Mouse (Mus musculus) embryonic facial prominence, embryonic 12.5 days (tissue): Measurements from ENCODE around the gene Sft2d2. TPM values are rescaled to one million over a fixed set of nuclear protein-coding genes. Genes with fewer than 3 reads are reported as not detected.

Experiments used
- ATAC-seq: fragments of 200-750 bp; cut with Nextera tagmentation; 2 replicates; pipeline ENCODE4 v1.8.0; 2017; ENCODE audit not compliant: insufficient number of reproducible peaks, insufficient read depth, low FRiP score, low TSS enrichment
- H3K27ac ChIP-seq: fragments of 300-500 bp; sonication (generic); 2 replicates; pipeline ENCODE4 v1.5.1; 2016; ENCODE audit warnings: mild to moderate bottlenecking
- H3K27me3 ChIP-seq: fragments of 300-500 bp; sonication (generic); 2 replicates; pipeline ENCODE4 v1.6.1; 2016; ENCODE audit warnings: mild to moderate bottlenecking, moderate library complexity
- H3K36me3 ChIP-seq: fragments of 300-500 bp; sonication (generic); 2 replicates; pipeline ENCODE4 v1.6.1; 2016; ENCODE audit warnings: mild to moderate bottlenecking
- H3K4me1 ChIP-seq: fragments of 300-500 bp; sonication (generic); 2 replicates; pipeline ENCODE4 v1.6.1; 2016
- H3K4me2 ChIP-seq: fragments of 300-500 bp; sonication (generic); replicated peaks from 2 replicates; pipeline ENCODE4 v1.6.1; 2016; ENCODE audit warnings: mild to moderate bottlenecking, moderate library complexity
- H3K4me3 ChIP-seq: fragments of 300-500 bp; sonication (generic); 2 replicates; pipeline ENCODE4 v1.5.1; 2016; ENCODE audit warnings: mild to moderate bottlenecking
- H3K9ac ChIP-seq: fragments of 300-500 bp; sonication (generic); 2 replicates; pipeline ENCODE4 v1.6.1; 2016; ENCODE audit warnings: mild to moderate bottlenecking, moderate library complexity
- H3K9me3 ChIP-seq: fragments of 300-500 bp; sonication (generic); 2 replicates; pipeline ENCODE4 v1.6.1; 2016; ENCODE audit warnings: mild to moderate bottlenecking, moderate library complexity
- WGBS: fragments of 180-500 bp; shearing (Covaris S2); methylation state at CpG from one replicate; pipeline ENCODE4 v1.1.7; 2016; 5-methylcytosine and 5-hydroxymethylcytosine counted together
- polyA plus RNA-seq: library from polyadenylated mRNA; unstranded; fragments of >200 nt; fragmentation: Nextera tagmentation; extraction: Ambion mirVana; gene quantifications from 2 replicates; pipeline ENCODE4 v1.2.1, GENCODE M21; 2016

The Sft2d2 gene
- 14.9 and 15.0 TPM in 2 replicates for polyA plus RNA-seq

DNA sequence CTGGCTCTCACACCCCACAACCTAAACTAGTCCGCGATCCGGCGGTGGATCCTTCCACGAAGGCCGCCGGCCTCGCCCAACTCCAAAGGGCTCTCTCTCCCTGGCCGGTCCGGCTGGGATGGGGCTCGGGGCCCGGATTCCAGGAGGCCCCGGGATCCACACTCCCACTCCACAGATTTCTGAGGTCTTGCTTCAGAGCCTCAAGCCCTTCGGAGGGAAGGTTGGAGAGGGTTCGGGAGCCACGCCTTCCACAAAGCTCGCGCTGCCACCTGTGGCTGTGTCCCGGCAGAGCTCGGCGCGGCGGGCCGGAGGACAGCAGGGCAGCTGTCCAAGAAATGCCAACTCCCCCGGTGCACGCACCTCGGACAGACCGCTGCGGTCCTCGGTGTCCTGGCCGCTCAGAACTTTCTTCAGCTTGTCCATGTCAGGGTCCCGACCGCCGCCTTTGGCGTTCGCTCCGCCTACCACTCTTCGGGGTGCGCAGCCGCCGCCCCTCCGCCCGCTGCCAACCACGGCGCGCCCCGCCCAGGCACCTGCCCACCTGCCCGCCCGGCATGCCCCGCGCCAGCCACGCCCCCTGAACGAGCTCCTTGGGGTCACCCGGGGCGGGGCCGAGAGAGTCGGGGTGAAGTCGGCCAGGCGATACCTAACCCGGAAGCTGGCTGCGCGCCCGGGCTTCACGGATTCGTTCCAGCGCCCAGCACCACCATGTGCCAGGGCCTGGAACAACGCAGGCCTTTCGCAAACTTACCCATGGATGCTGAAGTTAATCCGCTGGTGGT lies at the start of gene Sft2d2:
TSS of gene Sft2d2 (minus strand) at position 559 of the 782 bp plus-strand sequence.
- under 1% methylated on average over 64 of the region's 69 CpGs for WGBS
- Histone ChIP-seq H3K4me1 (peaks cover 9% of the 10 kb centered on the region; the same call in 1 of the 2 replicates), H3K9ac (peak within 1 kb of the TSS; percentile 60), H3K36me3 (no peaks in the 10 kb centered on the region), H3K4me3 (peak within 1 kb of the TSS; percentile 68), H3K4me2 (peak within 1 kb of the TSS; percentile 86), H3K27me3 (no peaks in the 10 kb centered on the region), H3K9me3 (no peaks in the 10 kb centered on the region), H3K27ac (peak within 1 kb of the TSS; percentile 80)
- peak; percentile 71 for ATAC-seq

DNA sequence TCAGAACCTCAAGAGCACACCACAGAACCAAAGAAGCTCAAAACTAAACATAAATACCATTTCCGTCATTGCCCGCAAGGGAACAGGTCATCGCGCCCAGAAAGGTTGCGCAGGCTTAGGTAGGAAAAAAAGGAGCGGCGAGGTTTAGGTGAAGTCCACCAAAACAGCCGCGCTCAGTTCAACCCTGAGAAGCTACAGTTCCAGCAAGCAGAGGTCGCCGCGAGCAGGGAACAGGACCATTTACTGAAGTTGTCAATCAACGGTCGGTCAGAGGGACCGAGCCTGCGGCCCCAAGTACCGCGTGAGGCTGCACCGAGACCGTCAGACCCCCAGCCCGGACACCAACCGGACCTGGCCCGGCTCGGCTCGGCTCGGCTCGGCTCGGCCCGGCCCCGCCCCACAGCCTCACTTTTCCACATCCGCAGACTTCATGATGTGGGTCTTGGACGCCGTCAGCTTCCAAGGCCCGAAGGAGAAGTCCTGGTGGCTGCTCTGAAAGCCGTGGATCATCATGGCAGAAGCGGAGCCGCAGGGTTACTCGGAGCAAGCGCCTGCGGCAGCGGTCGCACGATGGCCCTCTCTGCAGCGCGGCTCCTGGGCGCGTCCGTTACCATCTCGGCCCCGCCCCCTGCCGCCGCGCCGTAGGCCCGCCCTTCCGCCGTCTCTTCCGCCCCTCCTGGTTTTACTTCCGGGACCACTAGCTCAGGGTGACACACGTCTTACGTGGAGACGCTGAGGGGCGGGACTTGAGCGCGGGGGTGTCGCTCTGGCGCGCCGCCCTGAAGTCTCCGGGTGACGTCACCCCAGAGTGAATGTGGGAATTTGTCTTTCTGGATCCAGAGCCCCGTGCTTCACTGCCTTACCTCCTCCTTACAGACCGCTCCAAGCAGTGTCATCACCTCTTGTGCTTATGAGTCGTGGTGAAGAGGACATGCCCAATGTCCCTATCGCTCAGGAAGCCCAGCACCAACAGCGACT lies 42.4 kb upstream of the Sft2d2 start, which contains the start of gene Tiprl:
TSS of gene Tiprl (minus strand) at position 676 of the 978 bp plus-strand sequence.
- under 1% methylated on average over 76 of the region's 76 CpGs for WGBS
- Histone ChIP-seq H3K9ac (peak within 1 kb of the TSS; percentile 86), H3K4me1 (peaks cover 15% of the 10 kb centered on the region), H3K27ac (peak within 1 kb of the TSS; percentile 96), H3K36me3 (no peaks in the 10 kb centered on the region), H3K27me3 (no peaks in the 10 kb centered on the region), H3K4me3 (peak within 1 kb of the TSS; percentile 90), H3K4me2 (peak within 1 kb of the TSS; percentile 86), H3K9me3 (no peaks in the 10 kb centered on the region)
- peak; percentile 98 for ATAC-seq

DNA sequence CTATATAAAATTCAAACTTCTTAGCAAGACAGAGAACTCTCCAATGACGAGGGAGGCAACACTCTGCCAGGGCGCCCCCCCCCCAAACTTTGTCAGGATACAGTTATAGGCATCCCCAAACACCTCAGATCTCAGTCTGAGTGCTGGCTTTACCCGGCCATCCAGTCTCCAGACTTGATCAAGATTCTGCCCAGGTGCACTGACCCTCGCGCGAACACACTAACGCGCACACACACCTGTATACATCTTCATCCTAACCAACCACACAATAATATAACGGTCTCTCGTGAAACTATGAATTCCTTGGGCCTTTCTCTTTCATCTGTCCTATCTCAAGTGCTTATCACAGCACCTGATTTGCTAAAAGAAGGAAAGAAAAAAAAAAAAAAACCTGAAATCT lies 41.6 kb upstream of the Sft2d2 start:
- ATAC-seq: no peak
- 12% methylated on average over 10 of the region's 10 CpGs for WGBS
- peak overlapping the region; percentile 96; the same call in 1 of the 2 replicates for H3K27ac ChIP-seq

DNA sequence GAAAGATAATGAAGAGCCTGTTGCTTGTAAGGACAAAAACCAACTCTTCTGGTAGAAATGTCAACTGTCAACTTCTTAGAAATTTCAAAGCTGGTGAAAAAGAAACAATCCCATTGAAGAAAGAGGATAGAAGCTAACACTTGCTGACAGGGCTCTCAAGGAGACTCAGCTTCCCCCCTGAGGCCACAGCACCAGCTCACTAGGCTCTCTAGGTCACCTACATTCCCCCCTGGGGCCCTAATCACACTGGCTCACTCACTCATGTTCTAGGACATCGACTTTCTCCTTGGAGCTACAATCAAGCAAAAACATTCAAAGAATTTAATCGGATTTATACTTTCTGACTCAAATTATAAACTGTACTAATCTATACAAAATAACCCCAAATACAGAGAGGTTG lies 39.6 kb upstream of the Sft2d2 start:
- Histone ChIP-seq H3K9ac (no peak overlapping the region), H3K9me3 (no peaks in the 10 kb centered on the region), H3K4me1 (peaks cover 15% of the 10 kb centered on the region), H3K36me3 (no peaks in the 10 kb centered on the region), H3K27me3 (no peaks in the 10 kb centered on the region), H3K4me3 (no peak overlapping the region), H3K27ac (no peak overlapping the region), H3K4me2 (no peak overlapping the region)
- ATAC-seq: no peak
- 76% methylated on average over 2 of the region's 2 CpGs for WGBS

More for the DNA sequence above, 41.6 kb upstream of the Sft2d2 start:
- Histone ChIP-seq H3K4me1 (peaks cover 15% of the 10 kb centered on the region), H3K27me3 (no peaks in the 10 kb centered on the region), H3K9ac (peak overlapping the region; percentile 86), H3K9me3 (no peaks in the 10 kb centered on the region), H3K4me3 (peak overlapping the region; percentile 90), H3K36me3 (no peaks in the 10 kb centered on the region), H3K4me2 (peak overlapping the region; percentile 86)

DNA sequence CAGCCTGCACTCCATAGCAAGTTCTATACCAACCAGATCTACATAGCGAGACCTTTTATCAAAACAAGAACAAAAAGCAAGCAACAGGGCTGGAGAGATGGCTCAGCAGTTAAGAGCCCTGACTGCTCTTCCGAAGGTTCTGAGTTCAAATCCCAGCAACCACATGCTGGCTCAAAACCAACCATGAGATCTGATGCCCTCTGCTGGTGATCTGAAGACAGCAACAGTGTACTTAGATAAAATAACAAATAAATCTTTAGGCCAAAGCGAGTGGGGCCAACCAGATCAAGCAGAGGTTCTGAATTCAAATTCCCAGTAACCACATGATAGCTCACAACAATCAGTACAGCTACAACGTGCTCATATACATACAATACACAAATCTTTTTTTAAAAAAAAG lies 36.5 kb upstream of the Sft2d2 start:
- Histone ChIP-seq H3K36me3 (peaks cover 8% of the 10 kb centered on the region), H3K4me2 (no peak overlapping the region), H3K9ac (no peak overlapping the region), H3K4me1 (peaks cover 12% of the 10 kb centered on the region), H3K27me3 (no peaks in the 10 kb centered on the region), H3K4me3 (no peak overlapping the region), H3K9me3 (no peaks in the 10 kb centered on the region), H3K27ac (no peak overlapping the region)
- WGBS: 91% methylated on average over 4 of the region's 4 CpGs
- no peak for ATAC-seq

DNA sequence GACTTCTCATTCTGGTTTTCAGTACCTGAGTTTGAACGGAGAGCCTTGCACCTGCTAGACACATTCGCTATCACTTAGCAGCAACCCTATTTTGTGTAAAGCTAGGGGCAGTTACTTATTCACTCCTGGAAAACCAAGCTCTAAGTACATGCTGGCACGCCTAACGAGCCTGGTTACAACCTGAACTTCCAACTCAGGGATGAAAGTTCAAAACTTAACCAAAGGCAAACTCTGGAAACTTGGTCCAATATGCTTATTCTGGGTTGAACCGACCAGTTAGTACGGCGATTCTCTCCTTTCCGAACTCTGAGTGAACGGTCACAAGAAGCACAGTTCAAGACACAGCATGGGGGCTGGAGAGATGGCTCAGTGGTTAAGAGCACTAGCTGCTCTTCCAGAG lies 35.3 kb upstream of the Sft2d2 start:
- Histone ChIP-seq H3K4me3 (no peak overlapping the region), H3K9me3 (no peaks in the 10 kb centered on the region), H3K9ac (no peak overlapping the region), H3K27me3 (no peaks in the 10 kb centered on the region), H3K4me1 (0 out of 2 replicates have a peak, but pooled peaks cover 6% of the 10 kb centered on the region), H3K36me3 (peaks cover 15% of the 10 kb centered on the region), H3K27ac (no peak overlapping the region), H3K4me2 (no peak overlapping the region)
- 94% methylated on average over 9 of the region's 9 CpGs for WGBS
- ATAC-seq: no peak

DNA sequence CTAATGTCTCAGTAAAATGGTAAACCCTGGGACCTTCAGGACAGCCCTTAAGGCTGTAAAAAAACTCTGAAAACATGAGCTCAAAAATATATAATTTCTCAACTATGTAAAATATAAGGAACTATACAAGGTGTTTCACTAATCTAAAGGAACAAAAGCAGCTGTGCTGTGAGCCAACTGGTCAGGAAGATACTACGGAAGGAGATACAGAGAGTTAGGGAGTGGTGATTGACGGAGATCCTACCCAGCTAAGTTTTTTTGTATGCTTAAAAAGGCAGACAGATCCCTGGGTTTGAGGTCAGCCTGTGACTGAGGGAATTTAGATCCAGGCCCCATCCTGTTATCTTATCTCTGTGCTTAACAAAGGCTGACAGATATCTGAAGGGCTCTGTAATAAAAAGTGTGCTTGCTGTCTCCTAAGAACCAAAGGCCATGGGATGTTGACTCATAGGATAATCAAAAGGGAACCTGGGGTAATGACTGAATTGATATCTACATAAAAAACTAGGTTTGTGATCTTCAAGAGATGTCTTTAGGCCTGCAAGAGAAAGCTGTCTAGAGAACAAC lies 22.9 kb upstream of the Sft2d2 start:
- Histone ChIP-seq H3K4me3 (no peak overlapping the region), H3K9me3 (no peaks in the 10 kb centered on the region), H3K27ac (no peak overlapping the region), H3K4me2 (no peak overlapping the region), H3K27me3 (no peaks in the 10 kb centered on the region), H3K4me1 (no peaks in the 10 kb centered on the region), H3K36me3 (peaks cover 47% of the 10 kb centered on the region), H3K9ac (no peak overlapping the region)
- ATAC-seq: no peak
- WGBS: 89% methylated on average over 2 of the region's 2 CpGs

DNA sequence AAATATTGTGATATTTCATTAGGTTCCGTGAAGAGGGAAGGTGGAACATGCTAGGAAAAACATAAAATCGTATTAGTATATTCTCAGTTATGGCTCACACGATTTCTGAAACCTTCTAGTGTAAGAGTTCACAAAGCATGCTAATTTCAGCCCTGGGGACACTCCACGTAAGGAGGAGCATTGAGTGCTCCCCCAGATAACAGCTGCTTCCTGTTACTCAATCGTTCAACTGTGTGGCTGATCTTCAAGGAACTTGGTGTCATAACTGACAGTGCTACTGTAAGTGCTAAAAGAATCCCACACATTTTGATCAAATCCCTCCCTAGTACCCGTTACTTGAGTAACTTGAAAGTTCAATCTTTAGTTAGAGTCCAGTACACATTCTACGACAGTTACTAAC lies 21.6 kb upstream of the Sft2d2 start:
- no peak for ATAC-seq
- no peaks in the 10 kb centered on the region for H3K9me3 ChIP-seq
- WGBS: 82% methylated on average over 7 of the region's 7 CpGs
- H3K27ac ChIP-seq: no peak overlapping the region
- no peak overlapping the region for H3K4me3 ChIP-seq
- H3K4me1 ChIP-seq: no peaks in the 10 kb centered on the region
- H3K9ac ChIP-seq: no peak overlapping the region
- H3K27me3 ChIP-seq: no peaks in the 10 kb centered on the region
- no peak overlapping the region for H3K4me2 ChIP-seq
- H3K36me3 ChIP-seq: peaks cover 44% of the 10 kb centered on the region

DNA sequence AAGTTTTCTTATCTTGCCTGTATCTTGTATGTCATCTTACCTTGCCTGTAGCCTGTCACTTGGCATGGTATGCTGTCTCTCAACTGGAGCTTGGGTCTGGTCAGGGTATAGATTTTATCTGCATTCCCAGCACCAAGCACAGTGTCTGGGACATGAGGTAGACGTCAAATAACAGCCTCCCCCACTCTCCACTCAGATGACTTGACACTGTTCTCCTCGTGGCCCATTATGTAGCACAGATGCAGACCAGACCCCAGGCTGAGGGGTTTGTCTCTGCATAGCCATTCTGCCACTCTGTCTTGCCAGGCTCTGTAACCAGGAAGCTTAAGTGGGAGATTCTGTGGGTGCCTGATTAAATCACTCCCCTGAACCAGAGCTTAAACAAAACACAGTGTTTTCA lies 11.4 kb upstream of the Sft2d2 start:
- Histone ChIP-seq H3K27ac (no peak overlapping the region), H3K9me3 (no peaks in the 10 kb centered on the region), H3K4me3 (no peak overlapping the region), H3K4me1 (no peaks in the 10 kb centered on the region), H3K27me3 (no peaks in the 10 kb centered on the region), H3K36me3 (no peaks in the 10 kb centered on the region), H3K4me2 (no peak overlapping the region), H3K9ac (no peak overlapping the region)
- 35% methylated on average over 2 of the region's 2 CpGs for WGBS
- ATAC-seq: no peak

DNA sequence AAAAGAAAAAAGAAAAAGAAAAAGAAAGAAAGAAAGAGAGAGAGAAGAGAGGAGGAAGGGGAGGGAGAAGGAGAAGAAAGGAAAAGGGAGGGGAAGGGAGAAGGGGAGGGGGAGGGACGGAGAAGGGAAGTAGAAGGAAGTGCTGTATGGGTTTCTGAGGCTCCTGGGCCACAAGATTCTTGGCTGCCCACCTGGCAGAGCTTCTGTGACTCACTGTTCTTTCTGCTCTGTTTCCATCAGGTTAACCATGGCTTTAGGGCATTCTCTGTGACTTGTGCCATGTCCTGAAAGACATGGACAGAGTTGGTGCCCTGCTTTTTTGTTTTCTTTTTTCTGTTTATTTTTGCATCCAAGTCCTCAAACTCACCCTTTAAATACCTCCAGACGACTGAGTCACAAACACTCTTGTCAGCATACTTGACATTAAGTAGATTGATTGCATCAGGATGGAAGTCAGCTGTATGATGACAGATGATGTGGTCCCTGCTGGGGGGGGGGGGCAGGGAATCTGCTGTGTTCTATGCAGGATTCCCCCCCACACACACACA lies 9.3 kb upstream of the Sft2d2 start:
- Histone ChIP-seq H3K36me3 (no peaks in the 10 kb centered on the region), H3K9me3 (no peaks in the 10 kb centered on the region), H3K4me3 (no peak overlapping the region), H3K4me2 (no peak overlapping the region), H3K9ac (no peak overlapping the region), H3K27me3 (no peaks in the 10 kb centered on the region), H3K27ac (no peak overlapping the region), H3K4me1 (no peaks in the 10 kb centered on the region)
- ATAC-seq: no peak
- 40% methylated on average over 2 of the region's 2 CpGs for WGBS

DNA sequence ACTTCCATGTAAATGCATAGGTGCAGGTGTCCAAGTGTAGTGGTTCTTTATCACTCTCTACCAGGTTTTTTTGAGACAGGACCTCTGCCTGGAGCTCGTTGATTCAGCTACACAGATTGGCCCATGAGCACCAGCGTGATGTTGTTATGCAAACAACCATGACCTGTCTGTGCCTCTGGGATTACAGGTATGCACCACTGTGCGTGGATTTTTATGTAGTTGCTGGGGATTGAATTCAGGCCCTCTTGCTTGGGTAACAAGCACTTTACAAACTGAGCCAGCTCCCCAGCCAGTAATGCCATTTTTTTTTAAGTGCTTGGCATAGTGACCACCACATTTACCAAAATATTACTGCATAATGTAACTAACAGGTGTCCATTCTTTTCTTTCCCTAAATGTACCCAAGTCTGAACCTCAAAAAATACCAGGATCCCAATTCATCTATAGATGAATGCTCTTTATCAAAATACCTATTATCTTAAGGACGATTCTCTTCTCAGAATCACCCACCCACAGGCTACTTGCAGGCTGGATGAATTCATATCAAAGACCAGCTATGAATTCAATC lies 7.3 kb upstream of the Sft2d2 start:
- H3K36me3 ChIP-seq: no peaks in the 10 kb centered on the region
- no peaks in the 10 kb centered on the region for H3K27me3 ChIP-seq
- no peaks in the 10 kb centered on the region for H3K9me3 ChIP-seq
- H3K27ac ChIP-seq: no peak overlapping the region
- no peaks in the 10 kb centered on the region for H3K4me1 ChIP-seq
- H3K4me2 ChIP-seq: no peak overlapping the region
- WGBS: 74% methylated on average over 4 of the region's 4 CpGs
- no peak overlapping the region for H3K9ac ChIP-seq
- no peak overlapping the region for H3K4me3 ChIP-seq
- ATAC-seq: no peak
